Mouse (Mus musculus) bone marrow macrophage, adult 2 months (primary cell): ENCODE measurements around the gene Slc35d2. TPM values are rescaled to one million over a fixed set of nuclear protein-coding genes. Genes with fewer than 3 reads are reported as not detected.

Source experiments
- H3K27ac ChIP-seq: 2 replicates; pipeline ENCODE4 v1.5.1; 2012; ENCODE audit warnings: low read depth, low read length; ENCODE audit not compliant: insufficient read depth
- H3K4me1 ChIP-seq: 2 replicates; pipeline ENCODE4 v1.6.1; 2012; ENCODE audit warnings: low read length; ENCODE audit not compliant: control insufficient read depth, insufficient read depth
- H3K4me3 ChIP-seq: 2 replicates; pipeline ENCODE4 v1.5.1; 2012; ENCODE audit warnings: mild to moderate bottlenecking, low read length, moderate library complexity; ENCODE audit not compliant: insufficient read depth
- CTCF ChIP-seq: IDR thresholded peaks from 2 replicates; pipeline ENCODE4 v1.5.1; 2012; ENCODE audit warnings: low read depth, mild to moderate bottlenecking, low read length, moderate library complexity
- POLR2A ChIP-seq: IDR thresholded peaks from 2 replicates; pipeline ENCODE4 v1.6.1; 2012; ENCODE audit warnings: mild to moderate bottlenecking, low read depth, low read length, borderline replicate concordance
- polyA plus RNA-seq: library from polyadenylated mRNA; stranded (reverse); fragments of >200 nt; gene quantifications from 2 replicates; pipeline ENCODE4 v1.2.4, GENCODE M21; 2012; ENCODE audit not compliant: missing spikeins, insufficient read depth, insufficient read length

Slc35d2 gene
- polyA plus RNA-seq, 1 experiment: 11.5 TPM

GRCm38 (mm10) chr13:64091006-64091405 is 38.2 kb downstream of the Slc35d2 start:
- Histone ChIP-seq H3K27ac (no peak overlapping the region), H3K4me1 (no peaks in the 10 kb centered on the region), H3K4me3 (no peak overlapping the region)
- TF ChIP-seq CTCF: no peak
- TF ChIP-seq POLR2A: no peak

- no peak for TF ChIP-seq POLR2A
- TF ChIP-seq CTCF: no peak
- H3K4me3 ChIP-seq: no peak overlapping the region
- no peak overlapping the region for H3K27ac ChIP-seq
- no peaks in the 10 kb centered on the region for H3K4me1 ChIP-seq
Measured at GRCm38 (mm10) chr13:64090278-64090677, 38.9 kb downstream of the Slc35d2 start.

GRCm38 (mm10) chr13:64089130-64089529 is 40.0 kb downstream of the Slc35d2 start, which contains the start of gene Hsd17b3:
Gene Hsd17b3, minus strand, starts transcription at chr13:64089230.
- Histone ChIP-seq H3K4me3 (no peak within 1 kb of the TSS), H3K27ac (no peak within 1 kb of the TSS), H3K4me1 (no peaks in the 10 kb centered on the region)
- TF ChIP-seq CTCF: no peak
- TF ChIP-seq POLR2A: no peak

DNA sequence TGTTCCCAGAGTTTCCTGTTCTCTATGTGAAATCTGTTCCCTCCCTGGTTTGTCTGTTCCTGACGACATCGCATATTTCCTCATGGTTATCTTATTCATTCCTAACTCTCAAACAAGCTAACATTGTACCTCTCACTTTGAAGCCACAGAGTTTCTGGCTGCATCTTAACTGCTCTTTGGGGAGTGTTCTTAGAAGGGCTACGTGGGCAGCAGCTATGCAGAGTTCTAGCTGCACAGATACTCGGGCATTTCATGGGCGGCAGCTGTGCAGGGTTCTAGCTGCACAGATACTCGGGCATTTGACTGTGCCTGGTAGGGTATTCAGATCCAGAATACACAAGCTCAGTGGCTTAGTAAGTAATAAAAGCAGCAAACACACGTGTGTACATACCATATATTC is 41.1 kb downstream of the Slc35d2 start:
- H3K4me1 ChIP-seq: no peaks in the 10 kb centered on the region
- no peak overlapping the region for H3K4me3 ChIP-seq
- H3K27ac ChIP-seq: no peak overlapping the region
- TF ChIP-seq CTCF (no peak), POLR2A (no peak)

DNA sequence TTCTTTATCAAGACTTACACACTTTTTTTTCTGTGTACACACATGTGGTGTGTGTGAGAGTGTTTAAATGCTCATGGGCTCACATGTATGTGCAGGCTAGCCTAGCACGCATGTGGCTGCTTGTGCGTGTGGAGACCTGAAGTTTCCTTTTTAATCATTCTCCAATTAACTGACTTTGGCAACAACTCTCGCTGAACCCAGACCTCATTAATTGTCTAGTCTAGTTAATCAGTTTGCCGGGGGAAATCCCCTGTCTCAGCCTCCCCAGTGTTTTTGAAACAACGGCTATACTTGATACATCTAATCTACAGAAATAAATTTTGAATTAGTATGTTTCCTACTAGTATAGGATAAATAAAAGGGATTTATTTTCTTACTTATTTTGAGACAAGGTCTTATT is 43.1 kb downstream of the Slc35d2 start:
- Histone ChIP-seq H3K4me3 (no peak overlapping the region), H3K27ac (no peak overlapping the region), H3K4me1 (0 out of 2 replicates have a peak, but pooled peaks cover 3% of the 10 kb centered on the region)
- no peak for TF ChIP-seq CTCF
- no peak for TF ChIP-seq POLR2A

GRCm38 (mm10) chr13:64083331-64083730 is 45.8 kb downstream of the Slc35d2 start:
- H3K27ac ChIP-seq: no peak overlapping the region
- no peak for TF ChIP-seq CTCF
- no peak for TF ChIP-seq POLR2A
- H3K4me1 ChIP-seq: 0 out of 2 replicates have a peak, but pooled peaks cover 3% of the 10 kb centered on the region
- H3K4me3 ChIP-seq: no peak overlapping the region

DNA sequence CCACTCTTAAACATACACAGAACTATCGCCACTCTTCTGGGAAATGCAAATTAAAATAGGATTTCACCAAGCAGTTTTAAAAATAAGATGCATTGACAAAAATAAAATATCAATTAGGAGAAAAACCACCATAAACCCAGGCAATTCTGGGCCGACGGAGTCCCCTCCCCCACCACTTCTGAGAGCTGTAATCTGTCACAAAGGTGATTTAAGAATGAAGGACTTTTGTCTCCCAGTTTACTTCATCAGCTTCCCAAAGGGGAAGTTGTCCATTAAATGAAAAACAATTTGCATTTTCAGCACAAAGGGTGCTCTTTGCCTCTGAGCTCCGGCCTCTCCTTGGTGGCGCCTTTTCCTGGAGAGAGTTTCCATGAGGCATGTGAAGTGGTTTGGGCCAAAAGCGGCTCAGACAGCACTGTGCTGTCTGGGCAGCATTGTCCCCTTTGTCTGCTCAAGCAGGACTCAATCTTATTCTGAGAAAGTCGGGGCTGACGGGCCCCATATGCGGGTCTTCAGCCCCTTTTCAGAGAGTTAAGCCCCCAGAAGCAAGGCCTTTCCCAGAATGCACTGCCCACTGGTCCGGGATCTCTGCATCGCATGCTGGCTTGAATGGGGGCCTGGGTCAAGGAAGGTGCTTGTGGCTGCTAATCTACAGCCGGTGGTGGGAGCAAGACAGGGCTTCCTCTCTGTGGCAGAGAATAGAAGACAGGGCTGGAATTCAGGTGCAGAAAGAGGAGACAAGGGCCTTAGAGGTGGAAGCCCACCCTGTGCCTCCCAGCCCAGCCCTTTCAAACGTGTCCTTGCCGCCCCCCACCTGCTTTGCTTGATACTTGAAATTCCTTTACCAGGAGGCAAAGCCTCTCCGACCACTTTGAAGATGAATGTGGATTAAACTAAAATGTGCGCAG is 47.9 kb downstream of the Slc35d2 start:
- TF ChIP-seq POLR2A (no peak), CTCF (no peak)
- H3K4me3 ChIP-seq: no peak overlapping the region
- H3K4me1 ChIP-seq: 0 out of 2 replicates have a peak, but pooled peaks cover 5% of the 10 kb centered on the region
- no peak overlapping the region for H3K27ac ChIP-seq

- Histone ChIP-seq H3K4me3 (no peak overlapping the region), H3K27ac (no peak overlapping the region), H3K4me1 (0 out of 2 replicates have a peak, but pooled peaks cover 5% of the 10 kb centered on the region)
- TF ChIP-seq CTCF: no peak
- TF ChIP-seq POLR2A: no peak
Measured at GRCm38 (mm10) chr13:64077591-64077990, 51.6 kb downstream of the Slc35d2 start.

DNA sequence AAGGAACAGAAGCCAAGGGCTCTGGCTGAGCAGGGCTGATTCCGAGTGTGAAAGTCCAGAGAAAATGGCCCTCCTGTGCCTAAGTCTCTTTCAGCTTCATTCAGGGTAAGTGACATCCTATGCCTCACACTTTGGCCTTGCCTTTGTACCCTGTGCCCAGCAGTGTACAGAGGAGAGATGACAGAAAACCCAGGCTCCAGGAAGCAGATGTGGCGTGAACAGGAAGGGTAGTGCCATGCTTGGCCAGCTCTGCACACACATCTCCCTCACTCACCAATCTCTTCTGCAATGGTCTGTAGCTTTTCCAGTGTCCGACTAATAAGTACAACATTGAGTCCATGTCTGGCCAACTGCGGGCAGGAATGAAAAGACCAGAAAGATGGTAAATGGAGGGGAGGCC is 53.1 kb downstream of the Slc35d2 start:
- Histone ChIP-seq H3K4me3 (no peak overlapping the region), H3K4me1 (0 out of 2 replicates have a peak, but pooled peaks cover 2% of the 10 kb centered on the region), H3K27ac (no peak overlapping the region)
- TF ChIP-seq CTCF (no peak), POLR2A (no peak)

- TF ChIP-seq CTCF (no peak), POLR2A (no peak)
- H3K4me3 ChIP-seq: no peak overlapping the region
- H3K4me1 ChIP-seq: peaks cover 2% of the 10 kb centered on the region; the same call in 1 of the 2 replicates
- no peak overlapping the region for H3K27ac ChIP-seq
Measured at GRCm38 (mm10) chr13:64066653-64067052, 62.5 kb downstream of the Slc35d2 start.
